Mouse (Mus musculus) common myeloid progenitor, adult 5-6 weeks (primary cell): Measurements from ENCODE around the gene Olfr1294. TPM values are rescaled to one million over a fixed set of nuclear protein-coding genes. Genes with fewer than 3 reads are reported as not detected.

ENCODE experiments used
- ATAC-seq: replicated peaks from 2 replicates; pipeline ENCODE4 v1.8.0; 2016; ENCODE audit warnings: low read depth, mild to moderate bottlenecking, moderate TSS enrichment, inconsistent platforms; ENCODE audit not compliant: poor library complexity, severe bottlenecking
- total RNA-seq: library from RNA; stranded (forward); fragments of 200-1000, 187-1606 nt; gene quantifications from 2 replicates; pipeline ENCODE4 v1.2.3, GENCODE M21; 2017

Gene Olfr1294
- not detected in 2 replicates for total RNA-seq

DNA sequence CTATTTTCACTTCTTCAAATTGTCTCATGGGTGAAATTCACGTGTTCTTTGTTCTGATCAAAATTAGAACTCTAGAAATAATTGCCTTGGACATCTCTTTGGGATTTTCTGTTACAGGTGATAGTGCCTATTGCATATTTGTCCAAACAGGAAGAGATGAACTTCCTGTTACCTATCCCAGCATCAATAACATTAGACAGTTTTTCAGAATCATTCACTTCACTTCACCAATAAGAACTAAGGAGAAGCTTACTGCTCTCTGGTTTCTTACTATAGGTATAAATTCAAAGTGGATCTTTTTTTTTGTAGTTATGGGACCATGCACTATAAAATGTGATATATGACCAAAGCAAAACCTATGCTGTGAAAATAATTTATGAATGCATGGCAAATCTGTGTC, at the start of gene Olfr1294:
Olfr1294 (minus strand) TSS at position 101 of the 400 bp plus-strand sequence.
- no peak for ATAC-seq

DNA sequence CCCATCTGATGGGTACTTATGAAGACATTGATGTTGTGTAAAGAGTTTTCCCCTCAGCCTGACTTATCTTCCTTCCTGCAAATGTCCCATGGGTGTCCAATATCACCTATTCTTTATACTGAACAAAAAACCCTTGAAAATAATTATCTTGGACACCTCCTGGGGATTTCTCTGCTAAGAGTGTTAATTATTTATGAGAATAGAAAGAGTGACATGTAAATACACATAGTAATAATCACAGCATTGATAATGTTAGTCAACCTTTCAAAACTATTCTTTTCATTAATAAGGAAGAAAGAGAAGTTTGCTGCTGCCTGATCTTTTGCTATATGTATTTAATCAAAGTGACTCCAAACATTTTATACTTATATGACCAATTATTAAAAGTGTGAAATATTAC, 29.5 kb upstream of the Olfr1294 start, which contains the start of gene Olfr1295:
Olfr1295 (minus strand) TSS at position 101 of the 400 bp plus-strand sequence.
- ATAC-seq, result no peak

DNA sequence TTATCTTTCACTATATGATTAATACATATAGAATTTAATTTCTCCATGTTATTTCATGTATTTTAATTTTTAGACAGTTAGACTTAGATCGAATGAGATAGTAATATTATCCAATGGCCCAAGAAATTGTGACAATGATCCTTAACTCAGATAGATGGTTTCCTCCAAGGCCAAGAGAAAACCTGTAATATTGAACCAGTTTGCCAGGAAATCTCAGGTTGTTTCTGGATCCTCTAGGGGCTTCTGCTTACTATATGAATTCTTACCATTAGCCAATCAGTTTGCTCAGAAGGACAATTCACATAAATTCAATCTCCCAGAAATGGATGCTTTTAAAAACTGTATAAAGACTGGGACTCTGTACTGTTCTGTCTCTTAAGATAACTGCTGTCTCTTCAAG, 15.2 kb downstream of the Olfr1294 start, which contains the start of gene Olfr1293-ps:
Olfr1293-ps (plus strand) TSS at position 301 of the 400 bp plus-strand sequence.
- no peak for ATAC-seq

DNA sequence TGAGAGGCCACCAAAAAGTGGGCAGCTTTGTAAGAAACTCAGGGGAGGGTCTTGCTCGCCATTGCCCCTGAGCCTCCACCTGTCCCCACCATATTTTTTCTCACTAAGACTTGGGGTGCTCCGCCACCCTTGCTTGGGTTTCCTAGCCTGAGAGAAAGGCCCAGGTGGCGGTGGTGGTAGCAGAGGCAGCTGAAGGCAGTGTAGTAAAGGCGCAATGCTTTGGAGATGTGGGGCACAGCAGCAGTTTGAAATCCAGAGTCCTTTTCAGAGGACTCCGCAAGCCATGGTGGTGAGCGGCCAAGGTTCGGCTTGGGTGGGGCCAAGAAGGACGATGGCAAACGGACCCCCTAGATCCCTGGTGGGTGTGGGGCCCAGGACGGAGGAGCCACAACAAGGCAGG, 22.6 kb downstream of the Olfr1294 start:
- no peak for ATAC-seq

DNA sequence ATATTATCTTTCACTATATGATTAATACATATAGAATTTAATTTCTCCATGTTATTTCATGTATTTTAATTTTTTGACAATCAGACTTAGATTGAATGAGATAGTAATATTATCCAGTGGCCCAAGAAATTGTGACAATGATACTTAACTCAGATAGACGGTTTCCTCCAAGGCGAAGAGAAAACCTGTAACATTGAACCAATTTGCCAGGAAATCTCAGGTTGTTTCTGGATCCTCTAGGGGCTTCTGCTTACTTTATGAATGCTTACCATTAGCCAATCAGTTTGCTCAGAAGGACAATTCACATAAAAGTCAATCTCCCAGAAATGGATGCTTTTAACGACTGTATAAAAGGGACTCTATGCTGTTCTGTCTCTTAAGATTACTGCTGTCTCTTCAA, 43.2 kb downstream of the Olfr1294 start, which contains the start of gene Olfr1291-ps1:
Olfr1291-ps1 (plus strand) TSS at position 301 of the 400 bp plus-strand sequence.
- no peak for ATAC-seq

DNA sequence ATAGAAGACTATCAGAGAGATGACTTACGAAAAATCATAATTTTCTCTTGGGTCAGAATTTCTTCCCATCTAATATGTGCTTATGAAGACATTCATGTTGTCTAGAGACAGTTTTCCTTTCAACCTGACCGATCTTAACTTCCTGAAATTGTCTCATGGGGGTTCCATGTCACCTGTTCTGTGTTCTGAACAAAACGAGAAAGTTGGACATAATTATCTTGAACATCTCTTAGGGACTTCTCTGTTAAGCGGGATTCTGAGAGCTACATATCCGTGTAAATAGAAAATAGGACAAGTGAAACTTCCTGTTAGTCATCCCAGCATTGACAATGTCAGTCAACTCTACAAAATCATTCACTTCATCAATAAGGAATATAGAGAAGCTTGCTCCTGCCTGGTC, 46.4 kb downstream of the Olfr1294 start, which contains the start of gene Olfr1290:
Olfr1290 (minus strand) TSS at position 101 of the 400 bp plus-strand sequence.
- ATAC-seq, result no peak

Other genes starting within 250 kb of the Olfr1294 start
- gene Olfr1279, start 239.7 kb downstream of the Olfr1294 start, total RNA-seq, result not detected in 2 replicates
- gene Olfr1280, start 226.3 kb downstream of the Olfr1294 start, total RNA-seq, result not detected in 2 replicates
- not detected in 2 replicates for gene Olfr1281, start 213.8 kb downstream of the Olfr1294 start, total RNA-seq
- gene Olfr1282, start 204.2 kb downstream of the Olfr1294 start, total RNA-seq, result not detected in 2 replicates
- not detected in 2 replicates for gene Olfr1283, start 173.5 kb downstream of the Olfr1294 start, total RNA-seq
- not detected in 2 replicates for gene Olfr1284, start 164.8 kb downstream of the Olfr1294 start, total RNA-seq
- not detected in 2 replicates for gene Olfr1286, start 117.2 kb downstream of the Olfr1294 start, total RNA-seq
- gene Olfr1287, start 91.1 kb downstream of the Olfr1294 start, total RNA-seq, result not detected in 2 replicates
- gene Olfr1288, start 66.2 kb downstream of the Olfr1294 start, total RNA-seq, result not detected in 2 replicates
- gene Olfr1289, start 59.5 kb downstream of the Olfr1294 start, total RNA-seq, result not detected in 2 replicates
- not detected in 2 replicates for gene Olfr1290, start 46.5 kb downstream of the Olfr1294 start, total RNA-seq
- not detected in 2 replicates for gene Olfr1291-ps1, start 43.1 kb downstream of the Olfr1294 start, total RNA-seq
- gene Olfr1293-ps, start 15.1 kb downstream of the Olfr1294 start, total RNA-seq, result not detected in 2 replicates
- not detected in 2 replicates for gene Olfr1295, start 29.4 kb upstream of the Olfr1294 start, total RNA-seq
- not detected in 2 replicates for gene Olfr1297, start 86.2 kb upstream of the Olfr1294 start, total RNA-seq
- gene Olfr1298, start 108.9 kb upstream of the Olfr1294 start, total RNA-seq, result not detected in 2 replicates
- not detected in 2 replicates for gene Olfr1299, start 121.1 kb upstream of the Olfr1294 start, total RNA-seq
- gene Olfr1301, start 210.7 kb upstream of the Olfr1294 start, total RNA-seq, result not detected in 2 replicates
- gene Olfr1302, start 237.1 kb upstream of the Olfr1294 start, total RNA-seq, result not detected in 2 replicates